Mouse (Mus musculus) heart, postnatal 0 days (tissue): ENCODE measurements at regions not wholly inside any gene's neighbourhood (a gene's known extent, or its start where the extent isn't known, plus 50 kb on each side); places are given as distances from the start of the nearest gene placed in this dataset.

ENCODE experiments used
- ATAC-seq: fragments of 200-750 bp; cut with Nextera tagmentation; 2 replicates; pipeline ENCODE4 v1.8.0; 2017; ENCODE audit warnings: low read depth, moderate number of reproducible peaks, moderate library complexity; ENCODE audit not compliant: insufficient read depth
- DNase-seq: peaks from one replicate; pipeline ENCODE4 v3.0.0-alpha.2; 2016; ENCODE audit warnings: low spot score
- H3K27ac ChIP-seq: fragments of 300-500 bp; sonication (generic); 2 replicates; pipeline ENCODE4 v1.5.1; 2014; ENCODE audit warnings: low read depth, mild to moderate bottlenecking
- H3K27me3 ChIP-seq: fragments of 300-500 bp; sonication (generic); 2 replicates; pipeline ENCODE4 v1.6.1; 2014; ENCODE audit warnings: low read length, mixed read lengths; ENCODE audit not compliant: control insufficient read depth, insufficient read depth
- H3K36me3 ChIP-seq: fragments of 300-500 bp; sonication (generic); replicated peaks from 2 replicates; pipeline ENCODE4 v1.6.1; 2014; ENCODE audit warnings: low read length, mixed read lengths; ENCODE audit not compliant: control insufficient read depth, insufficient read depth
- H3K4me1 ChIP-seq: fragments of 300-500 bp; sonication (generic); 2 replicates; pipeline ENCODE4 v1.6.1; 2014; ENCODE audit warnings: antibody characterized with exemption; ENCODE audit not compliant: control insufficient read depth, insufficient read depth
- H3K4me2 ChIP-seq: fragments of 300-500 bp; sonication (generic); 2 replicates; pipeline ENCODE4 v1.6.1; 2014; ENCODE audit warnings: low read depth, mild to moderate bottlenecking, low read length, moderate library complexity
- H3K4me3 ChIP-seq: fragments of 300-500 bp; sonication (generic); 2 replicates; pipeline ENCODE4 v1.5.1; 2014; ENCODE audit warnings: low read depth, low read length
- H3K9ac ChIP-seq: fragments of 300-500 bp; sonication (generic); replicated peaks from 2 replicates; pipeline ENCODE4 v1.6.1; 2014; ENCODE audit warnings: low read depth, low read length, mixed read lengths
- H3K9me3 ChIP-seq: fragments of 300-500 bp; sonication (generic); replicated peaks from 2 replicates; pipeline ENCODE4 v1.6.1; 2016; ENCODE audit warnings: low read length; ENCODE audit not compliant: control insufficient read depth
- CTCF ChIP-seq: IDR thresholded peaks from 2 replicates; pipeline ENCODE4 v1.5.1; 2016; ENCODE audit warnings: antibody characterized with exemption, control low read depth, low read depth
- EP300 ChIP-seq: IDR thresholded peaks from 2 replicates; pipeline ENCODE4 v1.6.1; 2016; ENCODE audit warnings: antibody characterized with exemption, low read depth
- WGBS: fragments of 180-500 bp; shearing (Covaris S2); extraction: QIAGEN DNeasy Blood & Tissue Kit; methylation state at CpG from one replicate; pipeline ENCODE4 v1.1.7; 2014; 5-methylcytosine and 5-hydroxymethylcytosine counted together

GRCm38 (mm10) chr7:87113654-87114053 lies 117.7 kb downstream of the Vmn2r79 start:
- no peak overlapping the region for H3K4me3 ChIP-seq
- 6% methylated on average over 4 of the region's 4 CpGs for WGBS
- DNase-seq: peak; percentile 10

GRCm38 (mm10) chr7:87122516-87122915 lies 123.4 kb upstream of the Nox4 start:
- no peaks in the 10 kb centered on the region for H3K36me3 ChIP-seq

More at GRCm38 (mm10) chr7:87113654-87114053, 117.7 kb downstream of the Vmn2r79 start:
- Histone ChIP-seq H3K36me3 (no peaks in the 10 kb centered on the region), H3K4me1 (no peaks in the 10 kb centered on the region), H3K9ac (no peak overlapping the region), H3K27ac (no peak overlapping the region), H3K4me2 (no peak overlapping the region), H3K9me3 (no peaks in the 10 kb centered on the region), H3K27me3 (no peaks in the 10 kb centered on the region)
- TF ChIP-seq EP300 (no peak), CTCF (peak; percentile 53)
- ATAC-seq: no peak

GRCm38 (mm10) chr7:87145896-87146295 lies 100.0 kb upstream of the Nox4 start:
- no peak for TF ChIP-seq EP300
- TF ChIP-seq CTCF: no peak
- no peak overlapping the region for H3K4me3 ChIP-seq
- H3K9me3 ChIP-seq: no peaks in the 10 kb centered on the region
- no peak overlapping the region for H3K27ac ChIP-seq
- WGBS: 62% methylated on average over 1 of the region's 1 CpGs
- H3K27me3 ChIP-seq: no peaks in the 10 kb centered on the region
- DNase-seq: no peak
- H3K9ac ChIP-seq: no peak overlapping the region
- H3K36me3 ChIP-seq: no peaks in the 10 kb centered on the region
- no peak overlapping the region for H3K4me2 ChIP-seq
- no peak for ATAC-seq
- no peaks in the 10 kb centered on the region for H3K4me1 ChIP-seq

More at GRCm38 (mm10) chr7:87122516-87122915, 123.4 kb upstream of the Nox4 start:
- Histone ChIP-seq H3K4me3 (no peak overlapping the region), H3K9ac (no peak overlapping the region), H3K27ac (no peak overlapping the region), H3K9me3 (no peaks in the 10 kb centered on the region), H3K4me1 (no peaks in the 10 kb centered on the region), H3K27me3 (no peaks in the 10 kb centered on the region), H3K4me2 (no peak overlapping the region)
- ATAC-seq (no peak), DNase-seq (no peak)
- TF ChIP-seq EP300 (no peak), CTCF (no peak)
- 68% methylated on average over 1 of the region's 1 CpGs for WGBS

DNA sequence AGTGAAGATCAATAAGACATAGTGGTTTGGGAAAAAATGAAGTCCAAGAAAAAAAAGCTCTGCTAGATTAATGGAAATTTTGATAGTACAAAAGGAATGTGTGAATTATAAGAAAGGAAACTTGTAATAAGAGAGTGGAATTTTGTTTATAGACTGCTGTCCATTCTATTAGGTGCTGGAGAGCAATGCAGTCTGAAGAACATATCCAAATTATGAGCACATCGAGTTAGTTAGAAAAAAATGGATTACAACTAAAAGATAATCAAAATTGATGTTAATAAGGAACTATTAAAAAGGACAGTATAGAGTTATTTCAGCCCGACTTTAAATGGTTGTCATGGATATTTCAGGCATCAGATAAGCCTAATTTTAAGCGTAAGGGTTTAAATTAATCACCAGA lies 98.2 kb upstream of the Nox4 start:
- Histone ChIP-seq H3K9ac (no peak overlapping the region), H3K36me3 (no peaks in the 10 kb centered on the region), H3K27ac (no peak overlapping the region), H3K4me1 (no peaks in the 10 kb centered on the region), H3K4me3 (no peak overlapping the region), H3K9me3 (no peaks in the 10 kb centered on the region), H3K4me2 (no peak overlapping the region), H3K27me3 (no peaks in the 10 kb centered on the region)
- 49% methylated on average over 3 of the region's 3 CpGs for WGBS
- DNase-seq: no peak
- ATAC-seq: no peak
- TF ChIP-seq EP300 (no peak), CTCF (no peak)

DNA sequence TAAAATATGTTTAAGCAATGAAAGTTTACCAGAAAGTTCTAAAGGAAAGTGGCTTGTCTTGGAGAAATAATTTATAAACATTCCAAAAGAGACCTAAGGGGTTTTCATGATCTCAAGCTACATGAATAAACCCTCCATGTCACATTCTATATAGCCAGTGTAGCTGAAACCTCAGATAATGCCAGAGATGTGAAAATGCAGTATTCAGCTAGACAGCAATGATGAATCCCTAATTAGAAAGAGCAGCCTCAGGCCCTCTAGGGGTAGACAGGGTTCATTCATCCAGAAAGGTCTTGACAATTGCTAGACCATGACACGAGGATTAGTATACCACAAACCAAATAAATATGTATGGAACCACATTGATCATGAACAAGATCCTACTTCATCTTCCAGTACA lies 97.2 kb upstream of the Nox4 start:
- H3K9me3 ChIP-seq: no peaks in the 10 kb centered on the region
- no peak overlapping the region for H3K9ac ChIP-seq
- H3K27me3 ChIP-seq: no peaks in the 10 kb centered on the region
- WGBS: 38% methylated on average over 1 of the region's 1 CpGs
- ATAC-seq: no peak
- no peak overlapping the region for H3K4me3 ChIP-seq
- no peaks in the 10 kb centered on the region for H3K4me1 ChIP-seq
- H3K36me3 ChIP-seq: no peaks in the 10 kb centered on the region
- no peak overlapping the region for H3K27ac ChIP-seq
- H3K4me2 ChIP-seq: no peak overlapping the region
- no peak for TF ChIP-seq EP300
- TF ChIP-seq CTCF: no peak
- DNase-seq: no peak

GRCm38 (mm10) chr7:87150991-87151390 lies 94.9 kb upstream of the Nox4 start:
- no peaks in the 10 kb centered on the region for H3K9me3 ChIP-seq
- H3K4me3 ChIP-seq: no peak overlapping the region
- ATAC-seq (no peak), DNase-seq (no peak)
- H3K4me2 ChIP-seq: no peak overlapping the region
- no peak for TF ChIP-seq CTCF
- no peak for TF ChIP-seq EP300
- no peak overlapping the region for H3K9ac ChIP-seq
- no peak overlapping the region for H3K27ac ChIP-seq
- H3K27me3 ChIP-seq: no peaks in the 10 kb centered on the region
- H3K36me3 ChIP-seq: no peaks in the 10 kb centered on the region
- H3K4me1 ChIP-seq: no peaks in the 10 kb centered on the region
